Mouse (Mus musculus): ENCODE measurements at regions not wholly inside any gene's neighbourhood (a gene's known extent, or its start where the extent isn't known, plus 50 kb on each side); places are given as distances from the start of the nearest gene placed in this dataset.
"Not testable (repeated sequence)": the region's sequence is repeated elsewhere in the genome, so short reads cannot be mapped to it uniquely, and the experiment has no call there.

DNA sequence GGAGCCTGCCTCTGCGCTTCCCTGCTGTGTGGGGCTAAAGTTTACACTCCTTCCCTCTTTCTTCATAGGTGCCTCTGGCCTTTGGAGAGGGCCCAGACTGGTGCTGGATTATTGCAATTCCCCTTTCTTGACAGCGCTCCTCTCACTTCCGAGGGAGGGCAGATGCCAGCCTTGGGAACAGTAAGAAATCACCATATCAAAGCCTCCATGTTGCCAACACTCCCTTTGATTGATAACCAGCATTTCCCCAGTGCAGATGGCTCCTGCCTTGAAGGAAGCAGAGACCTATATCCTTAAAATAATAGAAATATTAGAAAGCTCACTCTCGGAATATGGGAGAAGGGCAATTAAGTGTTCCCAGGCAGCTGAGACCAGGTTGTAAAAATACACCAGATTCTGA, 63.1 kb upstream of the Cep295 start:
- DNase-seq (ENCODE audit: low spot score in 2 of 2): no peak
- intact Hi-C loops (cut with DNase I): no loop called here

DNA sequence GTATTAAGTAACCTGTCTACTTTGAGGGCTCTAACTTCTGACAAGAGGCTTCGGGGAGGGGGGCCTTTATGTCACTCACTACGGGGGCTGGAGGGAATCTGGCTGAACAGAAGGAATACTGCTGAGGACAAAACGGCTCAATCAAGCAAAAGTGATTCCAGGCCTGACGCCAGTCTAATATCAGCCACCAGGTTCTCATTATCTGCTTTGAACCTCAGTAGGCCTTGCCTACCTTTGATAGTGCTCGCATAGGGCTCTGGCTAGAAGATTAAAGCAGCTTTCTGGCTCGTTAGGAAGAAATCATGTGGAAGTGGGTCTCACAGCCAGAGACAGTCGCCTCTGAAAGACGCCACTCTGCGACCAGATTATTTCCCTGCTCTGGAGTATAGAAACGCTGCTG, 64.3 kb upstream of the Cep295 start:
- DNase-seq (ENCODE audit: low spot score in 2 of 2): no peak
- intact Hi-C loops (cut with DNase I): no loop called here

DNA sequence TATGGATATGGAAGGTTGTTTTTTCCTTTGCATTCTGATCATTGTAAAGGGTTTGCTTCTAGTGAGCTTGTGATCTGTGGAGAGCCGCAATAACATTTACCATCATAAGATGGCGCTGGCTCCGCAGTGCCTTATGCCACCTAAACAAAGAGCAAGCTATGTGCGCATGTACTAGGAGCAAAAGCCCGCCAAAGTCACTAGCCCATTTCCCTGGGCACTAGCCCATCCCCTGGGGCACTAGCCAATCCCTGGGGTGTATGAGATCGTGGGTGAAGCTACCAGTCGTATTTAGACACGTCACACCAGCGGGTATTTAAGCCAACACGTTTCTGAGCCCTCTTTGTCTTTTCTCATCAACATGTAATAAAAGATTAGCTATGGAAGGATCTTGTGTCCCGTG, 59.0 kb upstream of the Smco4 start:
- DNase-seq (ENCODE audit: low spot score in 2 of 2): peak in 1 of 2 experiments; percentile 14
- intact Hi-C loops (cut with DNase I): not testable (repeated sequence)

DNA sequence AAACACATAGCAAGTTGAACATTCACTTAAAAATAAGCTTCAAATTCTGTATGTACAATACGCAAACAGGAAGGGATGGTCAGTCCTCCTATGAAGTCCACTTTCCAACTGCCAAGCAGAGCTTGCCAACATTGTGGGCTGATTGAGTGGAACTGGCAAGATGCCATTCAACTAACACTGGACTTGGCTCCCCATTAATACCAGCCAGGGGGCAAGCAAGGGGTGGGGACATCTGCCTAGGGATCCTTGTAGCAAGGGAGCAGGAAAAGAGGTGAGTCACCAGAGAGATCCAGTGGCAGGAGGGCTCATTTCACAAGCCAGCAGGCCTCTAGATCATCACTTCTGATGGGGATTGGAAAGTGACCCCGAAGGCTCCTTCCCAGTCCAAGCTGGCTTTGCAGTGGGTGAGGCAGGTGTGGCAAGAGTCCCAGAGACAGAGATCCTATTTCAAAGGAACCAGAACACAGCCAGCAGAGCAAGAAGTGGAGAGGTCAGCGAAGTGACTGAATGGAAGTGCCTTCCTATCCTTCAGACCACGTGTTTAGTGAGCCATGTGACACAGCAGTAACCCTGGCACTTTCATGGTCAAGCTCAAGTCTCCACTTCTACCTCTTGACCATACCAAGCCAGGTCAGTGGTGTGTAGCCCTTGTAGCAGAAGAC, 53.8 kb upstream of the Smco4 start:
- intact Hi-C loops (cut with DNase I): no loop called here
- DNase-seq (ENCODE audit: low spot score in 2 of 2): no peak

DNA sequence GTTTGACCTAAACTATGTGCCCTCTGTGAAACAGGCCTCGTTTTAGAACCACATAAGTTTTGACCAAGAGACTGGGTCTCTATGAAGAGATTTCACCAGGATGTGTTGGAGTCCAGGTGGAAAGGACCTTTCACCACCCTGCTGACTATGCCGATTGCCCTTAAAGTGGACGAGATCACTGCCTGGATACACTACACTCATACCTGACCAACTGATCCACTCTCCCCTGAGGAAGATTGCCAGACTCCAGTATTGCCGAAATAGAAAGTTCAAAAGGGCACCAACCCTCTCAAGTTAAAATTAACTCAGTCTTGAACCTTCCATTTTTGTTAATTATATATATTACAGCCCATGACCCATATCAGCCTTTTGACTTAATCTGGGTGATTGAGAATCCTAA, 51.1 kb upstream of the Smco4 start:
- no peak for DNase-seq (ENCODE audit: low spot score in 2 of 2)
- intact Hi-C loops (cut with DNase I): no loop called here

Data from left cerebral cortex, postnatal 14 days (tissue).